Mouse (Mus musculus): ENCODE measurements at regions not wholly inside any gene's neighbourhood (a gene's known extent, or its start where the extent isn't known, plus 50 kb on each side); places are given as distances from the start of the nearest gene placed in this dataset.
"Not testable (repeated sequence)": the region's sequence is repeated elsewhere in the genome, so short reads cannot be mapped to it uniquely, and the experiment has no call there.

- Histone ChIP-seq H3K9me3 (no peaks in the 10 kb centered on the region), H3K36me3 (no peaks in the 10 kb centered on the region), H3K9ac (peak overlapping the region; percentile 33; the same call in 1 of the 2 replicates), H3K27ac (no peak overlapping the region), H3K4me2 (peak overlapping the region; percentile 56), H3K4me1 (peaks cover 3% of the 10 kb centered on the region; the same call in 1 of the 2 replicates), H3K27me3 (no peaks in the 10 kb centered on the region), H3K4me3 (peak overlapping the region; percentile 44)
- ATAC-seq (ENCODE audit: insufficient number of reproducible peaks, low FRiP score, low TSS enrichment, low read depth), result peak; percentile 84
- WGBS, result 4% methylated on average over 18 of the region's 18 CpGs
These were observed 85.6 kb upstream of the Nt5e start for GRCm38 (mm10) chr9:88241203-88241995.

DNA sequence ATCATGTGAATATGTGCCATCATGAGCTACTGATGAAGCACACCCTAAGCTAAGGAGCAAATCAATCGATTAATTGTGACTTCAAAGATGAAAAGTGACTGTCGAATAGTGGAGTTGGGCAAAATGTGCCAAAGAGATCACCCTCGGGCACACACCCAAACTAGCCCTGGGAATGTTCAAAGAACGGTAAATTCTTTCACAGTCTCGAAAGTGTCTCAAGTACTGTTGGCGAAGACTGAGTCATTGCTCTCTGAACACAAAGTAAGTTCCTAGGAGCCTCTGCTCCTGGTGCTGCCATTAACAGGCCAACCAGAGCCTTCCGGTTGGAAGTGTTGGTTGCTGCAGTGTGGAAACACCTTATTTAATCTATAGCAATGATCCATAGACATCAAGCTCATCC is 84.5 kb upstream of the Nt5e start:
- Histone ChIP-seq H3K4me2 (no peak overlapping the region), H3K36me3 (no peaks in the 10 kb centered on the region), H3K4me1 (peaks cover 3% of the 10 kb centered on the region; the same call in 1 of the 2 replicates), H3K4me3 (no peak overlapping the region), H3K9ac (no peak overlapping the region), H3K9me3 (no peaks in the 10 kb centered on the region), H3K27ac (no peak overlapping the region), H3K27me3 (no peaks in the 10 kb centered on the region)
- WGBS, result 84% methylated on average over 7 of the region's 7 CpGs
- no peak for ATAC-seq (ENCODE audit: insufficient number of reproducible peaks, low FRiP score, low TSS enrichment, low read depth)

GRCm38 (mm10) chr9:88244492-88244891 is 82.5 kb upstream of the Nt5e start:
- 67% methylated on average over 3 of the region's 3 CpGs for WGBS
- no peaks in the 10 kb centered on the region for H3K36me3 ChIP-seq
- no peak overlapping the region for H3K9ac ChIP-seq
- H3K4me2 ChIP-seq, result no peak overlapping the region
- H3K4me1 ChIP-seq, result peaks cover 3% of the 10 kb centered on the region; the same call in 1 of the 2 replicates
- H3K27me3 ChIP-seq, result no peaks in the 10 kb centered on the region
- H3K27ac ChIP-seq, result no peak overlapping the region
- H3K9me3 ChIP-seq, result no peaks in the 10 kb centered on the region
- ATAC-seq (ENCODE audit: insufficient number of reproducible peaks, low FRiP score, low TSS enrichment, low read depth), result no peak
- H3K4me3 ChIP-seq, result no peak overlapping the region

GRCm38 (mm10) chr9:88255948-88256347 is 71.0 kb upstream of the Nt5e start:
- no peaks in the 10 kb centered on the region for H3K27me3 ChIP-seq
- WGBS, result 71% methylated on average over 7 of the region's 7 CpGs
- no peak overlapping the region for H3K9ac ChIP-seq
- no peak overlapping the region for H3K27ac ChIP-seq
- no peaks in the 10 kb centered on the region for H3K4me1 ChIP-seq
- no peaks in the 10 kb centered on the region for H3K9me3 ChIP-seq
- H3K4me2 ChIP-seq, result no peak overlapping the region
- no peak for ATAC-seq (ENCODE audit: insufficient number of reproducible peaks, low FRiP score, low TSS enrichment, low read depth)
- no peak overlapping the region for H3K4me3 ChIP-seq
- H3K36me3 ChIP-seq, result no peaks in the 10 kb centered on the region

DNA sequence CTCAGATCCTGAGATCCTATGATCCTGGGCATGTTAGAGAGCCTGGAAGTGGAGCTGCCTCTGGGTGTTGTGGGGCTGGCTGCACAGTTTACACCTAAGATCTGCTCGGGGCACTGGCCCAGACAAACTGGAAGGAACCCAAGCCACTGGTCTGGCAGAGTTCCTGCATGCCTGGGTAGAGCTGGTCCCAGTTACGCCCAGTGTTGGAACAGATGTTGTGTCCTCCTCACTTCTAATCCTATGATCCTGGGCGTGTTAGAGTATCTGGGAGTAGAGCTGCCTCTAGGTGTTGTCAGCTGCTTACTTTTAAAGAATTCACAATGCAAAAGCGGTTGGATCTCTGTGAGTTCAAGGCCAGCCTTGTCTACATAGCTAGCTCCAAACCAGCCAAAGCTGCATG is 67.4 kb upstream of the Nt5e start:
- Histone ChIP-seq H3K27ac (no peak overlapping the region), H3K9ac (no peak overlapping the region), H3K4me1 (no peaks in the 10 kb centered on the region), H3K4me3 (no peak overlapping the region), H3K9me3 (no peaks in the 10 kb centered on the region), H3K27me3 (no peaks in the 10 kb centered on the region), H3K36me3 (no peaks in the 10 kb centered on the region), H3K4me2 (no peak overlapping the region)
- no peak for ATAC-seq (ENCODE audit: insufficient number of reproducible peaks, low FRiP score, low TSS enrichment, low read depth)
- 60% methylated on average over 4 of the region's 4 CpGs for WGBS

DNA sequence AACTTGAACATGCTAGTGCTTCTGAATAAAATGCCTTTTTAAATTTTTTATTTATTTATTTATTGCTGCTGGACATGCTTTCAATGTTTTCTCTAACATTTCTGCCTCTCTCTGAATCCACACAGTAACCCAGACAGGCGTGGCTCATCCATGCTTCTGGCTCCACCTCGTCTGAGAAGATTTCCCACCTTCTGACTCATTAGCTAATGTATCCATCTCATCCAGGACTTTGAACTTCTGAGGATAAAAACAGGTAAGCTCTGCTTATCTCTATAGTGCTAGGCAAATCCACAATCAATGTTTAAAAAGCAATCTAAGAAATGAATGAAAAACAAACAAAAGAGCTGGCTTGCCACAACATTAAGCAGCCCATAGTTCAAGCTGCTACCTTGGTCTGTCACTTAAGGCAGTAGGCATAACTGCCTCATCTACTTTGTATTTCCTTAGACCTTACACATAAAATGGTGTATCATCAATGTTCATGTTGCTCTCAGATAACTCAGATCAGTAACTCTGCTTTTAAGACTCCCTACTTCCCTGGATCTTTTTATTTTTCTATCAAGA is 66.8 kb upstream of the Nt5e start:
- no peaks in the 10 kb centered on the region for H3K9me3 ChIP-seq
- ATAC-seq (ENCODE audit: insufficient number of reproducible peaks, low FRiP score, low TSS enrichment, low read depth), result no peak
- 56% methylated on average over 2 of the region's 2 CpGs for WGBS

GRCm38 (mm10) chr9:88262461-88262860 is 64.5 kb upstream of the Nt5e start:
- Histone ChIP-seq H3K27ac (no peak overlapping the region), H3K4me3 (no peak overlapping the region), H3K9ac (no peak overlapping the region), H3K36me3 (no peaks in the 10 kb centered on the region), H3K27me3 (no peaks in the 10 kb centered on the region), H3K9me3 (no peaks in the 10 kb centered on the region), H3K4me1 (no peaks in the 10 kb centered on the region), H3K4me2 (no peak overlapping the region)
- WGBS, result 80% methylated on average over 3 of the region's 3 CpGs
- ATAC-seq (ENCODE audit: insufficient number of reproducible peaks, low FRiP score, low TSS enrichment, low read depth), result no peak

More for the DNA sequence above, 66.8 kb upstream of the Nt5e start:
- H3K36me3 ChIP-seq, result no peaks in the 10 kb centered on the region
- H3K27me3 ChIP-seq, result no peaks in the 10 kb centered on the region
- no peaks in the 10 kb centered on the region for H3K4me1 ChIP-seq
- H3K4me3 ChIP-seq, result no peak overlapping the region
- no peak overlapping the region for H3K4me2 ChIP-seq
- no peak overlapping the region for H3K9ac ChIP-seq
- H3K27ac ChIP-seq, result no peak overlapping the region

- H3K9me3 ChIP-seq; ATAC-seq (ENCODE audit: insufficient number of reproducible peaks, low FRiP score, low TSS enrichment, low read depth); H3K36me3 ChIP-seq; H3K4me3 ChIP-seq; H3K27ac ChIP-seq; H3K27me3 ChIP-seq; H3K4me1 ChIP-seq; H3K9ac ChIP-seq; H3K4me2 ChIP-seq: not testable (repeated sequence)
- WGBS, result 90% methylated on average over 1 of the region's 1 CpGs
These were observed 60.7 kb upstream of the Nt5e start for GRCm38 (mm10) chr9:88266346-88266745.

GRCm38 (mm10) chr9:88268811-88269210 is 58.2 kb upstream of the Nt5e start:
- H3K27me3 ChIP-seq, result no peaks in the 10 kb centered on the region
- no peaks in the 10 kb centered on the region for H3K36me3 ChIP-seq
- ATAC-seq (ENCODE audit: insufficient number of reproducible peaks, low FRiP score, low TSS enrichment, low read depth), result no peak
- no peaks in the 10 kb centered on the region for H3K4me1 ChIP-seq
- no peak overlapping the region for H3K9ac ChIP-seq
- no peak overlapping the region for H3K4me3 ChIP-seq
- no peak overlapping the region for H3K27ac ChIP-seq
- no peaks in the 10 kb centered on the region for H3K9me3 ChIP-seq
- WGBS, result 87% methylated on average over 2 of the region's 2 CpGs
- H3K4me2 ChIP-seq, result no peak overlapping the region

DNA sequence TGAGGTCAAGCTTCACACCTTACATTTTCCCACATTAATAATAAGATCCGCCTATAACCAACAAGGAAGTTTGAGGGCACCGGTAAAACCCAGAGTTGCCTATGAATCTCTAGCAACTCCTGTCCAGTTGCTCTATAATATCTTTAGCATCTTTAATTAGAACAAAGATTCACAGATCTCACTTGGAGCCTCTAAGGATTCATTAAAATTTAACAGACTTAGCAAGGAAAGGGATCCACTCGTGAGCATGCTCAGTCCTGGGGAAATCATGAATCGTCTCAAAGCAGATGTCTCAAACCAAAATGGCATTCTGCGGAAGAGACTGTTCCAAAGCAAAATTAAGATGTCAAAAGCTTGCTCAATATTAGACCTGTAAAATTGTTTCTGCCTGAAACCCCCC is 57.8 kb upstream of the Nt5e start:
- Histone ChIP-seq H3K4me1 (no peaks in the 10 kb centered on the region), H3K36me3 (no peaks in the 10 kb centered on the region), H3K27me3 (no peaks in the 10 kb centered on the region), H3K27ac (no peak overlapping the region), H3K9me3 (no peaks in the 10 kb centered on the region), H3K4me3 (no peak overlapping the region), H3K4me2 (no peak overlapping the region), H3K9ac (no peak overlapping the region)
- 83% methylated on average over 5 of the region's 5 CpGs for WGBS
- no peak for ATAC-seq (ENCODE audit: insufficient number of reproducible peaks, low FRiP score, low TSS enrichment, low read depth)

DNA sequence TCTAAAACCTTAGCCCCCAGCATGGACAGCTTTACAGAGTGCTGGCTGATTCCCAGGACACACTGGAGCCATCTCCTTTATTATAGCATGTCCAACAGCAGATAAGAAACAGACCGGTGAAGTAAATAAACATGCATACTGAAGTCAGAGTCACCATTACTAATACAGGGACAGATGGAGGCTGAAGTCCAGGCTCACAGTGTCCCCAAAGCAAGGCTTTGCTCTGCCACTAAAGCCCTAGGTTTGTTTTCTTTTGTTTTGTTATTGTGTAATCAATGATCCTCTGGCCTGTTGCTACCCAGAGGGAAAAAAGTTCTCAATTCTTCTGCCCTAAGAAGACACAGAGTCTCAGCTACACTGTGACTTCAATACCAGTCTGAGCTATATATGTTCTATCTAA is 56.2 kb upstream of the Nt5e start:
- no peak overlapping the region for H3K27ac ChIP-seq
- no peak overlapping the region for H3K4me3 ChIP-seq
- ATAC-seq (ENCODE audit: insufficient number of reproducible peaks, low FRiP score, low TSS enrichment, low read depth), result no peak
- no peaks in the 10 kb centered on the region for H3K27me3 ChIP-seq
- WGBS, result 64% methylated on average over 1 of the region's 1 CpGs
- H3K4me2 ChIP-seq, result no peak overlapping the region
- no peaks in the 10 kb centered on the region for H3K4me1 ChIP-seq
- no peak overlapping the region for H3K9ac ChIP-seq
- H3K9me3 ChIP-seq, result no peaks in the 10 kb centered on the region
- no peaks in the 10 kb centered on the region for H3K36me3 ChIP-seq

GRCm38 (mm10) chr9:88273304-88273703 is 53.7 kb upstream of the Nt5e start:
- H3K27me3 ChIP-seq, result no peaks in the 10 kb centered on the region
- no peaks in the 10 kb centered on the region for H3K4me1 ChIP-seq
- 67% methylated on average over 4 of the region's 4 CpGs for WGBS
- no peak overlapping the region for H3K4me2 ChIP-seq
- H3K9me3 ChIP-seq, result no peaks in the 10 kb centered on the region
- no peaks in the 10 kb centered on the region for H3K36me3 ChIP-seq
- no peak for ATAC-seq (ENCODE audit: insufficient number of reproducible peaks, low FRiP score, low TSS enrichment, low read depth)
- no peak overlapping the region; the same call in 1 of the 2 replicates for H3K27ac ChIP-seq
- H3K9ac ChIP-seq, result no peak overlapping the region
- no peak overlapping the region for H3K4me3 ChIP-seq

Measured in limb, embryonic 15.5 days (tissue).